In genomic region chr13:117198402-117199083, GRCm38 (mm10) we compare ENCODE assay signal across 8 mouse cellular contexts. TPM values are rescaled to one million over a fixed set of nuclear protein-coding genes. Genes with fewer than 3 reads are reported as not detected.
A peak's percentile ranks its signal among the peaks of the same experiment; 100 is the strongest.
DNase-seq lines count a peak whose midpoint lies in the region; ATAC-seq and TF ChIP-seq lines count a peak whose summit lies in the region.

No protein-coding gene starts in this region.

- TF ChIP-seq POLR2A in embryonic fibroblast, embryonic 13.5 days (IDR thresholded peaks at IDR 0.05; ENCODE audit: low read depth, low read length) = no peak

- peak; percentile 27; the same call in 1 of the 2 replicates for TF ChIP-seq CTCF in embryonic fibroblast, embryonic 13.5 days (IDR thresholded peaks at IDR 0.05; ENCODE audit: borderline replicate concordance, insufficient read depth, low read length)

- no peaks in the 10 kb centered on the region for H3K27me3 ChIP-seq in neural tube, embryonic 15.5 days (replicated peaks)
- H3K27me3 ChIP-seq in liver, embryonic 11.5 days (replicated peaks; ENCODE audit: control insufficient read depth, insufficient read depth, low read length) = no peaks in the 10 kb centered on the region

- no peak overlapping the region for H3K27ac ChIP-seq in neural tube, embryonic 15.5 days (replicated peaks)
- no peak overlapping the region for H3K27ac ChIP-seq in embryonic fibroblast, embryonic 13.5 days (ENCODE audit: insufficient read depth, low read length)
- H3K27ac ChIP-seq in liver, embryonic 11.5 days (ENCODE audit: low read depth, low read length) = no peak overlapping the region

- 92% methylated on average over 7 of the region's 7 CpGs for WGBS in neural tube, embryonic 15.5 days
- WGBS in liver, embryonic 11.5 days = 85% methylated on average over 7 of the region's 7 CpGs

- no peak for ATAC-seq in neural tube, embryonic 15.5 days (ENCODE audit: low FRiP score)
- ATAC-seq in liver, embryonic 11.5 days (replicated peaks; ENCODE audit: low FRiP score) = no peak

- no peaks in the 10 kb centered on the region for H3K9me3 ChIP-seq in neural tube, embryonic 15.5 days (replicated peaks)
- no peaks in the 10 kb centered on the region for H3K9me3 ChIP-seq in liver, embryonic 11.5 days (ENCODE audit: control insufficient read depth, low read length)

- no peak overlapping the region for H3K9ac ChIP-seq in neural tube, embryonic 15.5 days (replicated peaks)
- H3K9ac ChIP-seq in liver, embryonic 11.5 days (ENCODE audit: low read depth, low read length) = no peak overlapping the region

- H3K4me1 ChIP-seq in neural tube, embryonic 15.5 days = no peaks in the 10 kb centered on the region
- no peaks in the 10 kb centered on the region for H3K4me1 ChIP-seq in embryonic fibroblast, embryonic 13.5 days (ENCODE audit: control insufficient read depth, insufficient read depth, low read length)
- no peaks in the 10 kb centered on the region for H3K4me1 ChIP-seq in liver, embryonic 11.5 days (replicated peaks; ENCODE audit: control insufficient read depth, insufficient read depth, low read length)

- DNase-seq in neural tube, embryonic 10.5 days (ENCODE audit: extremely low spot score, low spot score) = peak; percentile 82
- peak; percentile 75 for DNase-seq in brain, adult 2 months (ENCODE audit: low read depth, low spot score)
- DNase-seq in kidney, postnatal 10 days = peak; percentile 85
- peak; percentile 55 for DNase-seq in liver, embryonic 11.5 days (ENCODE audit: low spot score)
- peak; percentile 60 for DNase-seq in ovary, postnatal 36 days (ENCODE audit: low spot score)
- peak; percentile 84 to 88 for DNase-seq in thymus, postnatal 36 days

- no peak overlapping the region for H3K4me3 ChIP-seq in neural tube, embryonic 15.5 days (replicated peaks)
- H3K4me3 ChIP-seq in embryonic fibroblast, embryonic 13.5 days (ENCODE audit: insufficient read depth, low read length) = no peak overlapping the region
- no peak overlapping the region for H3K4me3 ChIP-seq in liver, embryonic 11.5 days (ENCODE audit: low read depth, low read length)

- H3K36me3 ChIP-seq in neural tube, embryonic 15.5 days = no peaks in the 10 kb centered on the region
- H3K36me3 ChIP-seq in liver, embryonic 11.5 days (ENCODE audit: control insufficient read depth, insufficient read depth, low read length) = no peaks in the 10 kb centered on the region

- H3K4me2 ChIP-seq in neural tube, embryonic 15.5 days = no peak overlapping the region
- no peak overlapping the region for H3K4me2 ChIP-seq in liver, embryonic 11.5 days

RNA-seq across cellular contexts. Expression of gene Emb, which starts 9.8 kb away (rescaled TPM):
- 13.7 and 20.0 TPM in 2 replicates for polyA plus RNA-seq in neural tube, embryonic 15.5 days (2015; fragmentation: Nextera tagmentation; extraction: Ambion mirVana)
- 39.9 and 59.8 TPM in 2 replicates for polyA plus RNA-seq in embryonic fibroblast, embryonic 13.5 days (2011; ENCODE audit: insufficient read length, low read depth, missing spikeins)
- 27.4 and 29.0 TPM in 2 replicates for polyA plus RNA-seq in liver, embryonic 11.5 days (2014; fragmentation: Nextera tagmentation; extraction: Ambion mirVana)

RNA-seq across cellular contexts. Expression of gene Gm17509, which starts 22.3 kb away (rescaled TPM):
- 0.47 and 0.50 TPM in 2 replicates for polyA plus RNA-seq in neural tube, embryonic 15.5 days (2015; fragmentation: Nextera tagmentation; extraction: Ambion mirVana)
- not detected in 2 replicates for polyA plus RNA-seq in embryonic fibroblast, embryonic 13.5 days (2011; ENCODE audit: insufficient read length, low read depth, missing spikeins)
- polyA plus RNA-seq in liver, embryonic 11.5 days (2014; fragmentation: Nextera tagmentation; extraction: Ambion mirVana) = not detected in 2 replicates
